Mouse (Mus musculus) hindbrain, embryonic 16.5 days (tissue): ENCODE results near the gene Smim6. TPM values are rescaled to one million over a fixed set of nuclear protein-coding genes. Genes with fewer than 3 reads are reported as not detected.

Experiments used
- ATAC-seq: fragments of 200-750 bp; cut with Nextera tagmentation; 2 replicates; pipeline ENCODE4 v1.8.0; 2017; ENCODE audit warnings: moderate TSS enrichment, moderate library complexity
- H3K27ac ChIP-seq: fragments of 300-500 bp; sonication (generic); 2 replicates; pipeline ENCODE4 v1.5.1; 2014; ENCODE audit warnings: low read depth, mild to moderate bottlenecking, control low read depth, low read length, moderate library complexity
- H3K27me3 ChIP-seq: fragments of 300-500 bp; sonication (generic); replicated peaks from 2 replicates; pipeline ENCODE4 v1.6.1; 2014; ENCODE audit warnings: low read length; ENCODE audit not compliant: control insufficient read depth, insufficient read depth
- H3K36me3 ChIP-seq: fragments of 300-500 bp; sonication (generic); 2 replicates; pipeline ENCODE4 v1.6.1; 2014; ENCODE audit warnings: mild to moderate bottlenecking, low read length, moderate library complexity, mixed read lengths; ENCODE audit not compliant: control insufficient read depth, insufficient read depth
- H3K4me1 ChIP-seq: fragments of 300-500 bp; sonication (generic); 2 replicates; pipeline ENCODE4 v1.6.1; 2014; ENCODE audit warnings: low read depth, low read length; ENCODE audit not compliant: control insufficient read depth, insufficient read depth
- H3K4me2 ChIP-seq: fragments of 300-500 bp; sonication (generic); 2 replicates; pipeline ENCODE4 v1.6.1; 2014; ENCODE audit warnings: mild to moderate bottlenecking, low read length, control low read depth, moderate library complexity
- H3K4me3 ChIP-seq: fragments of 300-500 bp; sonication (generic); 2 replicates; pipeline ENCODE4 v1.5.1; 2014; ENCODE audit warnings: mild to moderate bottlenecking, low read length, control low read depth, moderate library complexity
- H3K9ac ChIP-seq: fragments of 300-500 bp; sonication (generic); 2 replicates; pipeline ENCODE4 v1.6.1; 2014; ENCODE audit warnings: low read depth, mild to moderate bottlenecking, control low read depth, low read length, moderate library complexity
- H3K9me3 ChIP-seq: fragments of 300-500 bp; sonication (generic); 2 replicates; pipeline ENCODE4 v1.6.1; 2014; ENCODE audit warnings: mild to moderate bottlenecking, low read length, moderate library complexity; ENCODE audit not compliant: control insufficient read depth
- WGBS: fragments of 180-500 bp; shearing (Covaris S2); extraction: QIAGEN DNeasy Blood & Tissue Kit; methylation state at CpG from one replicate; pipeline ENCODE4 v1.1.7; 2014; 5-methylcytosine and 5-hydroxymethylcytosine counted together
- polyA plus RNA-seq: library from polyadenylated mRNA; unstranded; fragments of >200 nt; fragmentation: Nextera tagmentation; extraction: Ambion mirVana; gene quantifications from 2 replicates; pipeline ENCODE4 v1.2.1, GENCODE M21; 2015

Gene Smim6
- 0.49 and 0.58 TPM in 2 replicates for polyA plus RNA-seq

DNA sequence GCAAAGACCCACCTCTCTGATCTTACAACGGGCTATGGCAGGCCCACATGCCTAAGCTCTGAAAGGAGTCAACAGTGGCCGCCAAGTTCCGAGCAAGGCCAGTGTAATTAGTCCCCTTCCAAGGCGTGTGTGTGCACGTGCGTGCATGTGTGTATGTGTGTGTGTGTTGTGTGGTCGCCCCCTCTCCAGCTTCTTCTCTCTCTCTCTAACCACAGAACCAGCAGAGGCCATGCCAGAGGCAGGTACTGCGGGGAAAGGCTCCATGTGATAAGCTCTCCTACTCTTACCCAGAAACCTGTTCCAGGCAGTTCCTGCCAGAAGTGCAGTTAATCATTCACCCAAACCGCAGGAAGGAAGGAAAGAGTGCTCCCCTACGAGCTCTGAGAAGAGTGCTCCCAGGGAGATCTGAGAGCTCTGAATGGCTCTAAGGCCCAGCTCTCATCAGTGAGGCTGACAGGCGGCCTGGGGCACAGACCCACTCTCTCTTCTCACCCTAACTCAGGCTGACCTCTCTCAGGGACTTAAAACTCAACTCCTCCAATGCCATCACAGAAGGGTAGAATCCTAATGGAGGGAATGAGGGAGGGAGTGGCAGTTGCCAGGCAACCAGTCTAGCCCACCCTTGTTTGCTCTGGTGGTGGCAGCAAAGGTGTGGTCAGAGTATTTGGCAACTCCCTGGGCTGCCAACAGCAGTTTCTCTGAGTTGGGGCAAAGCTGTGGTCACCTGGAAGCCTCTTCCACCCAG lies at the start of gene Smim6:
Gene Smim6 (plus strand): TSS at position 386 of the 745 bp plus-strand sequence.
- 80% methylated on average over 11 of the region's 11 CpGs for WGBS
- Histone ChIP-seq H3K4me3 (no peak within 1 kb of the TSS), H3K9me3 (no peaks in the 10 kb centered on the region), H3K27ac (no peak within 1 kb of the TSS), H3K9ac (no peak within 1 kb of the TSS), H3K27me3 (no peaks in the 10 kb centered on the region), H3K4me1 (no peaks in the 10 kb centered on the region), H3K36me3 (peaks cover 4% of the 10 kb centered on the region), H3K4me2 (no peak within 1 kb of the TSS)
- ATAC-seq, result no peak

DNA sequence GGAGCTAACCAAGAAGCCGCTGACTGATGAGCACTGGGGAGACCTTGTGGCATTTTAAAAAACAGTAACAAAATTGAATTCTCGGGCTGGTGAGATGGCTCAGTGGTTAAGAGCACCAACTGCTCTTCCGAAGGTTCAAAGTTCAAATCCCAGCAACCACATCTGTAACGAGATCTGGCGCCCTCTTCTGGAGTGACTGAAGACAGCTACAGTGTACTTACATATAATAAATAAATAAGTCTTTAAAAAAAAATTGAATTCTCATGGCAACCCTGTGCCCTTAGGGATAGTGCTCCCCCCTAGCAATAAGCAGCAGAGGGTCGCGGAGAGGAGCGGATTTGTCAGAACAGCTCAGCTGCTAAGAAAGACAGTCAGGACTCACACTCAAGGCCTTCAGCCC lies 47.9 kb upstream of the Smim6 start:
- ATAC-seq, result no peak
- Histone ChIP-seq H3K27me3 (peaks cover 24% of the 10 kb centered on the region), H3K27ac (no peak overlapping the region), H3K9me3 (no peaks in the 10 kb centered on the region), H3K36me3 (no peaks in the 10 kb centered on the region), H3K4me1 (peaks cover 5% of the 10 kb centered on the region; the same call in 1 of the 2 replicates), H3K4me3 (no peak overlapping the region), H3K4me2 (no peak overlapping the region), H3K9ac (no peak overlapping the region)
- 87% methylated on average over 8 of the region's 8 CpGs for WGBS

DNA sequence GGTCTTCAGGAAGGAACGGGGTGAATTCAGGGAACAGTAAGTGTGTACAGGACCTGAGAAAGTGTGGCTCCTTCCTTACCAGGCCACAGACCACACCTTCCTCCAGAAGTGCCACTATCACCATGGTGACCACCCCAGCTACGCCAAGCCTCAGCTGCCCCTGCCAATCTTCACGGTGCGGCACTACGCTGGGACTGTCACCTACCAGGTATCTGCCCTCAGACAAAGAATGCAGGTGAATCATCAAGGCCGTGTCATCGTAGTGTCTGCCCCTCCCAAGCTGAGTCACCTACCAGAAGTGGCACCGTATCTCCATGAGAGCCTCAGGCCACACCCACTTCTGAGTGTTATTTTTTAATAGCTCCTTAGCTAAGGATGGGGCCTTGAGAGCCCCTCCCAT lies 42.4 kb upstream of the Smim6 start:
- H3K4me2 ChIP-seq, result no peak overlapping the region
- H3K36me3 ChIP-seq, result no peaks in the 10 kb centered on the region
- no peaks in the 10 kb centered on the region for H3K9me3 ChIP-seq
- H3K27ac ChIP-seq, result no peak overlapping the region
- no peaks in the 10 kb centered on the region for H3K27me3 ChIP-seq
- ATAC-seq, result no peak
- no peak overlapping the region for H3K9ac ChIP-seq
- 88% methylated on average over 8 of the region's 8 CpGs for WGBS
- H3K4me1 ChIP-seq, result no peaks in the 10 kb centered on the region
- no peak overlapping the region for H3K4me3 ChIP-seq

DNA sequence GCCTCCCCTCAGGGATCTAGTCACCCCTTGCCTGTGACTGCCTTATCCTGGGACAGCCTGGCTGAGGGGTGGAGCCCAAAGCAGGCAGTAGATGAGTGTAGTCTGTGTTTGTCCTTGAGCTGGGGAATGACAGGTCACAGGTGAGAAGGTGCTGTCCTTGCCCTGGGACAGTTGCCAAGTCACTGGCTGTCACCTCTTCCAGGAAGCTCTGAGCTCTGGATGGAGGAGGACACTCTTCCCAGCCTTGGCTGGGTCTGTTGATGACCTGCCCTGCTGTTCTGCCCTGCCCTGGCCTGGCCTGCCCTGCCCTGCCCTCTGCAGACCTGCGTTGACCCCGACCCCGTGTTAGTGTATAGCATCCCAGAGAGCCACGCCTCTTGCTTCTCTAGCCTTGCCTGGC lies 39.4 kb upstream of the Smim6 start:
- H3K4me1 ChIP-seq, result no peaks in the 10 kb centered on the region
- no peaks in the 10 kb centered on the region for H3K36me3 ChIP-seq
- H3K27ac ChIP-seq, result no peak overlapping the region
- H3K9ac ChIP-seq, result no peak overlapping the region
- H3K4me2 ChIP-seq, result no peak overlapping the region
- H3K9me3 ChIP-seq, result no peaks in the 10 kb centered on the region
- no peaks in the 10 kb centered on the region for H3K27me3 ChIP-seq
- no peak for ATAC-seq
- no peak overlapping the region for H3K4me3 ChIP-seq
- 68% methylated on average over 4 of the region's 4 CpGs for WGBS

DNA sequence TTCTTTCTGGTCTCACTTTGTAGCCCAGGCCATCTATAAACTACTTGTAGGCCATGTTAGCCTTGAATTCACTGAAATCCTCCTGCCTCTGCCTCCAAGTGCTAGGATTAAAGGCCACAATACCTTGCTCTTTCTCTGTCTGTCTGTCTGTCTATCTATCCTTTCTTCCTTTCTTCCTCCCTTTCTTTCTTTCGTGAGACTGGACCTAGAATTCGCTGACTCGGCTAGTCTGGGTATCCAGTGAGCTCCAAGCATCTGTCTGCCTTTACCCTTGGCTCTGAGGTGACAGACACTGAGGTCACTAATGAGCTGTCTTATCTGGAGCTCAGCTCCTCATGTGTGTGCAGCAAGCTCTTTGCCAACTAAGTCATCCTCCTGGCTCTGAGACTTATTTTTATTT lies 35.9 kb upstream of the Smim6 start:
- no peak overlapping the region for H3K27ac ChIP-seq
- H3K4me2 ChIP-seq, result no peak overlapping the region
- H3K4me3 ChIP-seq, result no peak overlapping the region
- no peaks in the 10 kb centered on the region for H3K36me3 ChIP-seq
- ATAC-seq, result no peak
- H3K27me3 ChIP-seq, result no peaks in the 10 kb centered on the region
- 99% methylated on average over 3 of the region's 3 CpGs for WGBS
- no peaks in the 10 kb centered on the region for H3K9me3 ChIP-seq
- H3K9ac ChIP-seq, result no peak overlapping the region
- H3K4me1 ChIP-seq, result no peaks in the 10 kb centered on the region

DNA sequence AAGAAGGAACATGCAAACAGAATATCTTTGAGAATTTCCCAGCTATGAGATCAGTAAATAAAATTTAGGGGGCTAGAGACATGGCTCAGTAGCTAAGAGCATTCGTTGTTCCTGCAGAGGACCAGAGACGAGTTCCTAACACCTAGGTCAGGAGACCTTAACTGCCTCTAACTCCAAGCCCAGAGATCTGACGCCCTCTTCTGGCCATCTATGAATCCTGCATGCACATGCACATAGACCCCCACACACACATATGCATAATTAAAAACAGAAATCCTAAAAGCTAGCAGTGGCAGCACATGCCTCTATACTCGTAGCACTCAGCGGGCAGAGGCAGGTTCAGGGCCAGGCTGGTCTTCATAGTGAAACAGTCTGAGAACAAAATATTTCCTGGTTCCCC lies 35.4 kb upstream of the Smim6 start:
- no peak for ATAC-seq
- Histone ChIP-seq H3K27ac (no peak overlapping the region), H3K9me3 (no peaks in the 10 kb centered on the region), H3K36me3 (no peaks in the 10 kb centered on the region), H3K9ac (no peak overlapping the region), H3K4me2 (no peak overlapping the region), H3K27me3 (no peaks in the 10 kb centered on the region), H3K4me3 (no peak overlapping the region), H3K4me1 (no peaks in the 10 kb centered on the region)
- 79% methylated on average over 5 of the region's 5 CpGs for WGBS

DNA sequence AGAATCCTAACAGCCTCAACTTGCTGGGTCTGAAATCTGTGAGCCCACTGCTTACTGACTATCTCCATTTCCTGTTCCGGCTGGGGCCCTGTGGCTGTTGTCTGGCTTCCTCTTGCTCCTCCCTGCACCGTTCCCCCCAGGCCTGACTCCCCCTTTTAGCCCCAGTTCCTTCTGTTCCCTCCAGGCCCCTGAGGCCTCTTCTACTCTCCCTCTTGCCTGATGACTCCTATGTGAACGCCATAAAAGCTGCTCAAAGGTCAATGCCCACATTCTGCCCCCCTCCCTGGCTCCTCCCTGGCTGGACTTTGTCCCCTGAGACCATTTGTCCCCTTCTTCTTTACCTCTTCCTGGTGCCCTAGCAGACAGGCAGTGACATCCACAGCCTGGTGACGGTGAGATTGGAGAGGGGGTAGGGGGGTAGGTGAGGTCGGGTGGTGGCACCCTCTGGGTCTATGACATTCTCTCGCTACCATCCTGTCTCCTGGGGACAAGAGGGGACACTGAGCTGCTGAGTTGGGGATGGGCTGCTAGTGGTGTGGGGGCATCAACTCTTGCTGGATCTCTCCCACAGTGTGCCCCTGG lies 34.6 kb upstream of the Smim6 start:
- Histone ChIP-seq H3K4me3 (no peak overlapping the region), H3K9me3 (no peaks in the 10 kb centered on the region), H3K27ac (no peak overlapping the region), H3K36me3 (no peaks in the 10 kb centered on the region), H3K4me2 (no peak overlapping the region), H3K9ac (no peak overlapping the region), H3K27me3 (no peaks in the 10 kb centered on the region), H3K4me1 (no peaks in the 10 kb centered on the region)
- WGBS, result 71% methylated on average over 6 of the region's 6 CpGs
- ATAC-seq, result no peak

DNA sequence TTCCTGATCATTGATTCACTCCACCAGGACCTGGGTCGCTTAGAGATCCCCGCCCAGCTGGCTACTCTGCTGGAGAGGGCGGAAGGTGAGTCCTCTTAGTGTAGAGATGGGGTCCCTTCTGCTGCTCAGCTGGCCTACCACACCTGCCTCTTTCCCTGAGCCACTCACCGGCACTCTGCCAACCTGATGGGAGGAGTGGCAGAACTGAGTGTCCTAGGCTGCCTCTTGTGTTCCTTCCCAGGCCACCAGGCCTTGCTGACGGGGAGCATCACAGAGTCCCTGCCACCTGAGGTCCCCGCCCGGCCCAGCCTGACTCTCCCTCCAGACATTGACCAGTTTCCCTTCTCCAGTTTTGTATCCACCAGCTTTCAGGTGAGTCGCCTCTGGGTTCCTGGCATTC lies 33.7 kb upstream of the Smim6 start:
- Histone ChIP-seq H3K27me3 (0 out of 2 replicates have a peak, but pooled peaks cover 2% of the 10 kb centered on the region), H3K9ac (no peak overlapping the region), H3K9me3 (no peaks in the 10 kb centered on the region), H3K4me3 (no peak overlapping the region), H3K4me1 (no peaks in the 10 kb centered on the region), H3K27ac (no peak overlapping the region), H3K4me2 (no peak overlapping the region), H3K36me3 (no peaks in the 10 kb centered on the region)
- ATAC-seq, result no peak
- 75% methylated on average over 8 of the region's 8 CpGs for WGBS

DNA sequence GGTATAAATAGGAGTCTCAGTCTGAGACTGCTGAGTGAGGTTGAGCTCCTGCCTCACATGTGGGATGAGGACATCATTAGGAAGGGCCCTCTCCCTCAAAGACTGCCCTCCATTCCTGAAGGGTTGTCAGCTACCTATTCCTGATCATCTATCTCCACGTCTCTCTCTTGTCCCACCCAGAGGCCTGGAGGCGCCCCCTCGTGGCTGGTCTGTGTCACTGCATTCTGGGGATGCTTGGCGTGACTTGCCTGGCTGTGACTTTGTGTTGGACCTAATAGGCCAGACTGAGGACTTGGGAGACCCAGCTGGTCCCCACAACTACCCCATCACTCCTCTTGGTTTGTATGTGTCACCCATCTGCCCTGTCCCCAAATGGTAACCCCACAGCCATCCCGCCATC lies 30.8 kb upstream of the Smim6 start:
- Histone ChIP-seq H3K36me3 (no peaks in the 10 kb centered on the region), H3K27ac (no peak overlapping the region), H3K9ac (no peak overlapping the region), H3K9me3 (no peaks in the 10 kb centered on the region), H3K4me3 (no peak overlapping the region), H3K4me2 (no peak overlapping the region), H3K4me1 (no peaks in the 10 kb centered on the region), H3K27me3 (0 out of 2 replicates have a peak, but pooled peaks cover 2% of the 10 kb centered on the region)
- no peak for ATAC-seq
- 20% methylated on average over 5 of the region's 5 CpGs for WGBS
